Mouse (Mus musculus) lung, embryonic 15.5 days (tissue): ENCODE measurements around the gene B4galnt1. TPM values are rescaled to one million over a fixed set of nuclear protein-coding genes. Genes with fewer than 3 reads are reported as not detected.
"Not testable (repeated sequence)": the region's sequence is repeated elsewhere in the genome, so short reads cannot be mapped to it uniquely, and the experiment has no call there.

Experiments used
- ATAC-seq: fragments of 200-750 bp; cut with Nextera tagmentation; 2 replicates; pipeline ENCODE4 v1.8.0; 2017; ENCODE audit warnings: moderate number of reproducible peaks, borderline replicate concordance; ENCODE audit not compliant: low FRiP score, low TSS enrichment; ENCODE audit errors: extremely low read depth
- H3K27ac ChIP-seq: fragments of 300-500 bp; sonication (generic); 2 replicates; pipeline ENCODE4 v1.5.1; 2015; ENCODE audit warnings: moderate library complexity, mild to moderate bottlenecking, inconsistent platforms
- H3K27me3 ChIP-seq: fragments of 300-500 bp; sonication (generic); 2 replicates; pipeline ENCODE4 v1.6.1; 2015; ENCODE audit warnings: inconsistent platforms
- H3K36me3 ChIP-seq: fragments of 300-500 bp; sonication (generic); 2 replicates; pipeline ENCODE4 v1.6.1; 2015; ENCODE audit warnings: inconsistent platforms
- H3K4me1 ChIP-seq: fragments of 300-500 bp; sonication (generic); 2 replicates; pipeline ENCODE4 v1.6.1; 2015; ENCODE audit warnings: inconsistent platforms
- H3K4me2 ChIP-seq: fragments of 300-500 bp; sonication (generic); 2 replicates; pipeline ENCODE4 v1.6.1; 2015; ENCODE audit warnings: inconsistent platforms, mild to moderate bottlenecking, moderate library complexity
- H3K4me3 ChIP-seq: fragments of 300-500 bp; sonication (generic); 2 replicates; pipeline ENCODE4 v1.5.1; 2015; ENCODE audit warnings: mild to moderate bottlenecking, inconsistent platforms
- H3K9ac ChIP-seq: fragments of 300-500 bp; sonication (generic); 2 replicates; pipeline ENCODE4 v1.6.1; 2015; ENCODE audit warnings: inconsistent platforms
- H3K9me3 ChIP-seq: fragments of 300-500 bp; sonication (generic); 2 replicates; pipeline ENCODE4 v1.6.1; 2016; ENCODE audit warnings: inconsistent platforms
- WGBS: fragments of 180-500 bp; shearing (Covaris S2); methylation state at CpG from one replicate; pipeline ENCODE4 v1.1.7; 2015; 5-methylcytosine and 5-hydroxymethylcytosine counted together
- polyA plus RNA-seq: library from polyadenylated mRNA; unstranded; fragments of >200 nt; fragmentation: Nextera tagmentation; extraction: Ambion mirVana; gene quantifications from 2 replicates; pipeline ENCODE4 v1.2.1, GENCODE M21; 2015

Gene B4galnt1
- polyA plus RNA-seq, 1 experiment from 2014 or later, result 3.6 TPM

- Histone ChIP-seq H3K9me3 (no peaks in the 10 kb centered on the region), H3K4me3 (no peak overlapping the region), H3K36me3 (no peaks in the 10 kb centered on the region), H3K4me1 (no peaks in the 10 kb centered on the region), H3K4me2 (no peak overlapping the region), H3K9ac (no peak overlapping the region), H3K27ac (no peak overlapping the region), H3K27me3 (no peaks in the 10 kb centered on the region)
- WGBS, result 63% methylated on average over 4 of the region's 4 CpGs
- ATAC-seq, result no peak
Observed at GRCm38 (mm10) chr10:127129431-127129830, 35.6 kb upstream of the B4galnt1 start.

GRCm38 (mm10) chr10:127132469-127132868, 32.6 kb upstream of the B4galnt1 start:
- Histone ChIP-seq H3K4me2 (no peak overlapping the region), H3K4me1 (no peaks in the 10 kb centered on the region), H3K4me3 (no peak overlapping the region), H3K27ac (no peak overlapping the region), H3K27me3 (no peaks in the 10 kb centered on the region), H3K36me3 (no peaks in the 10 kb centered on the region), H3K9me3 (no peaks in the 10 kb centered on the region), H3K9ac (no peak overlapping the region)
- WGBS, result 47% methylated on average over 5 of the region's 5 CpGs
- ATAC-seq, result no peak

- not testable (repeated sequence) for H3K4me3 ChIP-seq, H3K9ac ChIP-seq, H3K27me3 ChIP-seq, H3K9me3 ChIP-seq, ATAC-seq, H3K4me1 ChIP-seq, H3K27ac ChIP-seq, H3K4me2 ChIP-seq, H3K36me3 ChIP-seq
- WGBS, result 61% methylated on average over 3 of the region's 3 CpGs
Observed at GRCm38 (mm10) chr10:127134394-127135035, 30.5 kb upstream of the B4galnt1 start.

GRCm38 (mm10) chr10:127135118-127135836, 29.7 kb upstream of the B4galnt1 start:
- Histone ChIP-seq H3K4me3 (no peak overlapping the region), H3K4me1 (no peaks in the 10 kb centered on the region), H3K9me3 (no peaks in the 10 kb centered on the region), H3K9ac (no peak overlapping the region), H3K27ac (no peak overlapping the region), H3K36me3 (no peaks in the 10 kb centered on the region), H3K4me2 (no peak overlapping the region), H3K27me3 (no peaks in the 10 kb centered on the region)
- 27% methylated on average over 8 of the region's 8 CpGs for WGBS
- ATAC-seq, result no peak

- H3K27me3 ChIP-seq, result no peaks in the 10 kb centered on the region
- H3K27ac ChIP-seq, result no peak overlapping the region
- no peak overlapping the region for H3K9ac ChIP-seq
- H3K4me2 ChIP-seq, result no peak overlapping the region
- no peaks in the 10 kb centered on the region for H3K9me3 ChIP-seq
- WGBS, result 70% methylated on average over 4 of the region's 4 CpGs
- no peaks in the 10 kb centered on the region for H3K36me3 ChIP-seq
- H3K4me1 ChIP-seq, result no peaks in the 10 kb centered on the region
- no peak for ATAC-seq
- no peak overlapping the region for H3K4me3 ChIP-seq
Observed at GRCm38 (mm10) chr10:127136510-127136909, 28.5 kb upstream of the B4galnt1 start.

GRCm38 (mm10) chr10:127137896-127138295, 27.1 kb upstream of the B4galnt1 start:
- Histone ChIP-seq H3K9ac (no peak overlapping the region), H3K4me1 (no peaks in the 10 kb centered on the region), H3K27me3 (no peaks in the 10 kb centered on the region), H3K27ac (no peak overlapping the region), H3K36me3 (no peaks in the 10 kb centered on the region), H3K4me3 (no peak overlapping the region), H3K4me2 (no peak overlapping the region), H3K9me3 (no peaks in the 10 kb centered on the region)
- no peak for ATAC-seq
- 68% methylated on average over 3 of the region's 3 CpGs for WGBS

GRCm38 (mm10) chr10:127138328-127139141, 26.5 kb upstream of the B4galnt1 start:
- Histone ChIP-seq H3K36me3 (no peaks in the 10 kb centered on the region), H3K9me3 (no peaks in the 10 kb centered on the region), H3K4me3 (no peak overlapping the region), H3K4me1 (no peaks in the 10 kb centered on the region), H3K27me3 (no peaks in the 10 kb centered on the region), H3K27ac (no peak overlapping the region), H3K4me2 (no peak overlapping the region), H3K9ac (no peak overlapping the region)
- WGBS, result 73% methylated on average over 18 of the region's 18 CpGs
- no peak for ATAC-seq

- no peak for ATAC-seq
- Histone ChIP-seq H3K4me3 (no peak overlapping the region), H3K4me2 (no peak overlapping the region), H3K9ac (no peak overlapping the region), H3K9me3 (no peaks in the 10 kb centered on the region), H3K36me3 (no peaks in the 10 kb centered on the region), H3K4me1 (no peaks in the 10 kb centered on the region), H3K27ac (no peak overlapping the region), H3K27me3 (no peaks in the 10 kb centered on the region)
- WGBS, result 64% methylated on average over 11 of the region's 11 CpGs
Observed at GRCm38 (mm10) chr10:127140971-127141370, 24.1 kb upstream of the B4galnt1 start.

GRCm38 (mm10) chr10:127141500-127141899, 23.5 kb upstream of the B4galnt1 start:
- no peaks in the 10 kb centered on the region for H3K27me3 ChIP-seq
- no peak overlapping the region for H3K4me3 ChIP-seq
- H3K27ac ChIP-seq, result no peak overlapping the region
- no peaks in the 10 kb centered on the region for H3K36me3 ChIP-seq
- ATAC-seq, result no peak
- no peak overlapping the region for H3K4me2 ChIP-seq
- H3K9ac ChIP-seq, result no peak overlapping the region
- no peaks in the 10 kb centered on the region for H3K9me3 ChIP-seq
- 48% methylated on average over 8 of the region's 8 CpGs for WGBS
- H3K4me1 ChIP-seq, result no peaks in the 10 kb centered on the region

- H3K4me3 ChIP-seq, result no peak overlapping the region
- H3K9me3 ChIP-seq, result no peaks in the 10 kb centered on the region
- H3K27ac ChIP-seq, result no peak overlapping the region
- 84% methylated on average over 8 of the region's 8 CpGs for WGBS
- no peaks in the 10 kb centered on the region for H3K4me1 ChIP-seq
- no peaks in the 10 kb centered on the region for H3K36me3 ChIP-seq
- H3K4me2 ChIP-seq, result no peak overlapping the region
- no peak for ATAC-seq
- H3K27me3 ChIP-seq, result no peaks in the 10 kb centered on the region
- H3K9ac ChIP-seq, result no peak overlapping the region
Observed at GRCm38 (mm10) chr10:127143228-127143627, 21.8 kb upstream of the B4galnt1 start.

- no peak overlapping the region for H3K4me3 ChIP-seq
- no peaks in the 10 kb centered on the region for H3K36me3 ChIP-seq
- no peak overlapping the region for H3K27ac ChIP-seq
- H3K4me2 ChIP-seq, result no peak overlapping the region
- 76% methylated on average over 7 of the region's 7 CpGs for WGBS
- H3K9ac ChIP-seq, result no peak overlapping the region
- no peaks in the 10 kb centered on the region for H3K27me3 ChIP-seq
- H3K4me1 ChIP-seq, result no peaks in the 10 kb centered on the region
- no peak for ATAC-seq
- H3K9me3 ChIP-seq, result no peaks in the 10 kb centered on the region
Observed at GRCm38 (mm10) chr10:127144536-127144935, 20.5 kb upstream of the B4galnt1 start.

- Histone ChIP-seq H3K9ac (no peak overlapping the region), H3K27me3 (no peaks in the 10 kb centered on the region), H3K27ac (no peak overlapping the region), H3K4me1 (no peaks in the 10 kb centered on the region), H3K4me3 (no peak overlapping the region), H3K36me3 (no peaks in the 10 kb centered on the region), H3K4me2 (no peak overlapping the region), H3K9me3 (no peaks in the 10 kb centered on the region)
- ATAC-seq, result no peak
- 63% methylated on average over 5 of the region's 5 CpGs for WGBS
Observed at GRCm38 (mm10) chr10:127145303-127145702, 19.7 kb upstream of the B4galnt1 start.
